Mouse (Mus musculus) layer of hippocampus, postnatal 10 days (tissue): ENCODE results near the gene Cpn1. TPM values are rescaled to one million over a fixed set of nuclear protein-coding genes. Genes with fewer than 3 reads are reported as not detected.

Experiments used
- DNase-seq, 2 experiments: peaks; one replicate each; pipeline ENCODE4 v3.0.0; 2021; ENCODE audit warnings: low spot score in 2 of 2
- total RNA-seq, 2 experiments: library from RNA; stranded (reverse); gene quantifications; 2 replicates each; pipeline ENCODE4 v1.2.3; 2021

The Cpn1 gene
- total RNA-seq, 2 experiments from 2014 or later = 0.25 to 0.30 TPM

GRCm38 (mm10) chr19:43939769-43940689, 46.3 kb downstream of the Cpn1 start, which contains the start of gene Dnmbp:
Dnmbp (minus strand) TSS chr19:43940191.
- DNase-seq = peak; percentile 83 to 89

DNA sequence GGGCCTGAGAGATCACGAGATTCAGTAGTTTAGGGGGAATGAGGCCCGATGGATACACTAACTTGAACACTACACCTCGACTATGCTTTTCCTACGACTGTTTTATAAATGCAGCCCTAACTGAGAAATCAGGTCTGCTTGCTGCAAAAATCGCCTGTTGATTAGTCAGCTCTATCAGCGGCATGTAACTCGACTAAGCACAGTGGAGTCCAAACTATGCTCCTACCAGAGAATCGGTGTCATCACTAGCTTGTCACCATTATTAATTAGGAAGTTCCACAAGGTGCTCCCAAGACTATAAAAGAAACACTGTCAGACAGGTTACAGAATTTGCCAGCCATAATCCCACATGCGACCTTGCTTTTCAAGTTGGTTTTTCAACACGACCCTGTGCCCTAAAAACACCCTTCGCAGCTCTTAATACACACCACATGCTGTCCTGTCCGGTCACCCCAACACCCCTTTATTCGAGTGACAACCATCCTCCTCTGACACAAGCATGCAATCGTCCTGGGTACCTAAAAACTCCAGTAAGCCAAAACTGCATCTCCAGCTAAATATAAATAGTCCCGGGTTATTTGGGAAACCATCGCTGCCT, 47.1 kb downstream of the Cpn1 start:
- DNase-seq = no peak

- no peak for DNase-seq
Measured at GRCm38 (mm10) chr19:43938355-43938754, 48.0 kb downstream of the Cpn1 start.

DNA sequence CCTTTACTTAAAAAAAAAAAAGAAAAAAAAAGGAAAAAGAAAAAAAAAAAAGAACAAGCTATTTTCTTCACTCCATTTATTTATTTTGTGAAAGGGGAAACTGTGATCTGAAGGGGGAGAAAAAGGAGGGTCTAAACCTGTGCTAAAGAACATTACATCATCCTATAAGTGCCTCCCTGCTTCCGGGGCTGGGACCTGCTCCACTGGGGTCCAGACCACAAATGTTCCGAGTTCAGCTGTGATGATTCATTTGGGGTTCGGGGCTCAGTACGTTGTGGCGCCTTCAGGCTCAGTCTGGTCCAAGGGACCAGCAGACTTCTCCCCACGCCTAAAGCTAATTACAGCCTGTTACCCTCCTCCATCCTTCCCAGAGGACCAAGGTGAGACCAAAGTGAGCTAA, 55.4 kb downstream of the Cpn1 start:
- no peak for DNase-seq

GRCm38 (mm10) chr19:43930366-43930765, 56.0 kb downstream of the Cpn1 start:
- DNase-seq = no peak

DNA sequence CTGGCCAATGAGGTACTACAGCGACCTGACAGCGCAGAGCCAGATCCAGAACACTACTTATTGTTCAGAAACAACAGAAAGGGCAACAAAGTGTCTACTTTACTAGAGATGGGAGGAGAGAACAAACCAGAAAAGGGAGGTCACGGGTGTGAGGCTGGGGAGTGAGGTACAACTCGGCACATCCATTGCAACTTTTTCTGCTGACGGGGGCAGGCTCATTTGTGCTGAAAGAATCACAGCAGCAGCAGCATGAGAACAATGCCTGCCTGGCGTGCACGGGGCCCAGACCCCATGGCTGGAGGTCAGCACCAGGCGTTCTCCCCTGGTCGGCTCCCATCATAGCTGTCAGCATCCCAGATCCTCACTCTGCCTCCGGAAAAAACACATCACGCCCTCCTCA, 56.5 kb downstream of the Cpn1 start:
- DNase-seq = no peak

DNA sequence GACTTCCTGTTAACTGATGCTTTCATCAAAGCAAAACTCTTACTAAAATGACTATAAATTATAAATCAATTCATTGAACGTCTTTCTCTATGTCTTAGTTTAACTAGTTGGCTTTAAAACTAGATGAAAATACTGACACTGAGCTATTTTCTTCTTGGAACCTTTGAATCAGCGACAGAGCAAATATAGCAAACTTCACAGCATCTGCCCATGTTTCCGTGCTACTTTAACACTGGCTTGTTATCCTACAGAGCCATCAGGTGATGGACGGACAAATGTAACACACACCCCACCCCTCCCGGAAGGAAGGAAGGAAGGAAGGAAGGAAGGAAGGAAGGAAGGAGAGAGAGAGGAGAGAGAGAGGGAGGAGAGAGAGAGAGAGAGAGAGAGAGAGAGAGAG, 58.4 kb downstream of the Cpn1 start:
- no peak for DNase-seq

DNA sequence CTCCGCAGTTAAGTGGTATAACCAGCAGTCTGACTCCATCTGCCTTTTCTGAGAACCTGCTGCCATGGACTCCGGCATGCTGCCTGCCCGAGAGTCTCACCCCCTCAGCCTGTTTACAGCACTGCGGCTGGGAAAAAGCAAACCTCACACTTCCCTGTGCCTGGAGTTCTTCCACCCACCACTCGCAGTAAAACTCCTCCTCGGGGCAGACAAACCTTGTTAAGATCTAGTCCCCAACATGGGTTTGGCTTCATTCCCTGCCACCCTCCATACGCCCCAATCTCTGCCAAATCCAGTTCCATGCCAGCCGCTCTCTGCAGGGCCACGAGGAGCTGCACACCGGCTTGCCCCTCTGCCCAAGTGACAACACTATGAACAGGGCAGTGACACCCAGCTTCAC, 59.3 kb downstream of the Cpn1 start:
- peak; percentile 37 to 46 for DNase-seq

DNA sequence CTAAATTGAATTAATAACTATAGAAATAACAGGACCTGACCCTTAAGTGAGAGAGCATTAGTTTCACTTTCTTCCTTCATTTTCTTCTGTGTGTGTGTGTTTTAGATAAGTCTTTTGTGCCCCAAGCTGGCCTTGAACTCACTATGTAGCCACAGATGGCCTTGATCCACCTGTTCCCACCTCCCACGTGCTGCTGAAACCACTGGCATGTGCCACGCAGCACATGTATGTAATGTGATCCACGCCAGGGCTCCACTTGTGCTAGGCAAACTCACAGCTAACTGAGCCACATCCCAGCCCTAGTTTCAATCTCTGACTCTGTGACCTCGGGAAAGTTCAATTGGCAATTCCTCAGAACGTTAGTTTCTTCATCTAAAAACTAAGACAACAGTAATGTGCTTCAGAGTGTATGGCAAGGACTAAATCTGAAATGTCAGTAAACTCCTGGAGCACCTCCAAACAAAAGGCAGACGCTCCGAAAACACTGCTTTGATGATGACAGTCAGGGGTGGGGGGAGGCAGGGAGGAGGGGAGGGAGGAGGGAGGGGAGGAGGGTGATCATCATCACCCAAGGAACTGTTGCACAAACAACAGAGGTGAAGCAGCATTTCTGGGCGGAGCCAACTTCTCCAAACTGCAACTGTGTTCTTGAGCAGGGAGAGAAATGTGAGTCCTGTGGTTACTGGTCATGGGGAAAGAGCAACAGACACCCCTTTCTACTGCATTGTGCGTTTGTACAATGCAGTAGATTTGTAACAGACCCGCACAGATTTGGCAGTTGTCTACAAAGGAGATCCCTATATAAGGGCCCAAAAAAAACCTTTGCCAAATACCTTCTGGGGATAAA, 60.0 kb downstream of the Cpn1 start:
- no peak for DNase-seq

- no peak for DNase-seq
Measured at GRCm38 (mm10) chr19:43924361-43924760, 62.0 kb downstream of the Cpn1 start.

GRCm38 (mm10) chr19:43922963-43923362, 63.4 kb downstream of the Cpn1 start:
- DNase-seq = no peak

- DNase-seq = no peak
Measured at GRCm38 (mm10) chr19:43921410-43921809, 64.9 kb downstream of the Cpn1 start.

DNA sequence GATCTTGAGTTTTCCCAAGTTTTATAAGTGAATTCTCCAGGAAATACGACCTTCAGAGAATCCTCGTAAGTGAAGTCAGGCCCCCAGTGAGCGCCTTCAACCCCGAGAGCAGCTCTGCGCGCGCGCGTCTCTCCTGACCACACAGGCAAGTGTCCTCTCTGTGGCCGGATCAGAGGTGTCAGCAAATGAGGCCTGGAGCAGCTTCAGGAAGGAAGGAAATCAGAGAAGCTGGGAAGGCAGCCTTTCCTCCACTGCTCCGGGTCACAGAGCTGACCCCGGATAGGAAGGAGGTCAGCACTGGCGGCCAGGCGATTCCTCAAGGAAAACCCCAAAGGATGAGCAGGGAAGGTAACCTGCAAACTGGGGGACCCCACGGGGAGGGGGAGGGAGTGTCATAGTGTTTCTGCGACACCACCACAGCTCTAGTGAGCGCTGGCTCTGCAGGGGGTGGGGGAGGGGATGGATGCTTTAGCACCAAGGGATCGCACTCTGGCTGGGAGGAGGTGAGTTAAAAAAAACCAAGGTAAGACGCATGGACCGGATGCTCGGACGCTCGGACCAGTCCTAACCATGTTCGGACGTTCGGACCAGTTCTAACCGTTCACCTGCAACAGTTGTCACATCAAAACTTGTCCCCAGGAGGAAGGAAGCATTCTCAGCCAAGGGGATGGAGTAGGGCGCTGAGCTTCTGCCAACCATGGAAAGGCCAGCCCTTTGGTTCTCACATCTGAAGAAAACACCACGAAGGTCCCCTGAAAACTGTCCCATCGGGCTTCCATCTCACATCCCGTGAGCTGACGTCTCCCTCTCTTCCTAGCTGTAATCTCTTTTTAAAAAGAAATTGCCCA, 65.7 kb downstream of the Cpn1 start:
- no peak for DNase-seq

GRCm38 (mm10) chr19:43919841-43920240, 66.5 kb downstream of the Cpn1 start:
- DNase-seq = no peak

GRCm38 (mm10) chr19:43918834-43919233, 67.5 kb downstream of the Cpn1 start:
- DNase-seq = no peak

DNA sequence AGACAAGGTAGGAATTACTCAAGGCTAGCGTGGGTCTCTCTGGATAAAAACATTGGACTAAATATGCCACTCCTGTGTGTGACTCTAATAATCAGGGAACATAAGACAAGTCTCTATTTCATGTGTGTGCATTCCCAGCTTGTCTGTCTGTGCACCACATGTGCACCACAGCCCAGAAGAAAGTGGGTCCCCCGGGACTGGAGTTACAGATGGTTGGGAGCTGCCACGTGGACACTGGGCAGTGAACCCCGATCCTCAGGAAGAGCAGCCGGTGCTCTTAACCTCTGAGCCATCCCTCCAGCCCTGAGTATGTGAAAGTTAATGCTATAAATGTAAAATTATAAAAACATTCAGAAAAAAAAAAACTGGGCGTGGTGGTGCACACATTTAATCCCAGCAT, 68.6 kb downstream of the Cpn1 start:
- DNase-seq = no peak

DNA sequence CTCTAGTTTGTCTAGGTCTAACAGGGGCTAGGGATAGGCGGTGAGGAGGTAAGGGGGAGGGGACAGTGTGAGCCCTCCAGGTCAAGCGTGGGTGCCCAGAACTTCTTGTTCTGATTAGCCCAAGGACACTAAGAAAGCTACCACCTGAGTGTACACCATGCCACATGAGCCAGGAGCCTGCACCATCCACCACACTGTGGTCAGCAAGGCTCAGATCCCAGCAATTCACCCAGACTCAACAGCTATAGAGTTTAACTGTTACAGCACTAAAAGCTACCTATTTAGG, 69.0 kb downstream of the Cpn1 start:
- no peak for DNase-seq

DNA sequence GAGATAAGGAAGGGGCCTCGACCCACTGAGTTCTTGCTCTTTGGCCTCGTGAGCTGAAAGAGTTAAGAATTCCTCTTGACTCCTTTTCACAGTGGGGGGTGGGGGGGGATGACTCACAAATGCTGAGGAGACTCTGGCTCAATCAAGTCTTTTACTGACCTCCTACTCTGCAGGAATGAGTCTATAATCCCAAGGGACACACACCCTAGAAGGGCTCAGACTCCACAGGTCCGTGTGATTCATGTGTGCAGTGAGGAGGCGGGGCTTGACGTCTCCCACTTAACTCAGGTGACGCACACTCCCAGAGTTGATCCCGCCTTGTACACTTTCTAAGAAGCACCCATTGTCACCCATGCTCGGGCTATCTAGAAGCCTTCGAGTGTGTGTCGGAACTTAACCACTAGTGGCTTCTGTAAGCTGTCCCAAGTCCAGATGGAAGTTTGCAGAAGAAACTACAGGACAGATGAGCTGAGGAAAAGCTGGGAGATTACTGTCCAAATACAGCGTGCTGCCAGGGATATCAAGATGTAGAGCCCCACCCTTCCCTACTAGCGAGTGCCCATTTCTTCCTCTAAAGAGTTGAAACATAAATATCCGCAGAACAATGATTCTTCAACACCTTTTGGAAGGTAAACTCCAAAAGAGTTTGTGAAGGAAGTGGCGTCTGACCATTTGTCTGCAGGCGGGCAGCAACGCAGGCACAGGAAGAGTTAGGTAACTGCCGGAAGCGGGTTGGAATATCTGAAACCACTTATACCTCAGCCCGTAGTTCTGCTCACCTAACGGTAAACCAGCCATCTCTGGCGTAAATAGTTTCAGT, 69.6 kb downstream of the Cpn1 start:
- no peak for DNase-seq

DNA sequence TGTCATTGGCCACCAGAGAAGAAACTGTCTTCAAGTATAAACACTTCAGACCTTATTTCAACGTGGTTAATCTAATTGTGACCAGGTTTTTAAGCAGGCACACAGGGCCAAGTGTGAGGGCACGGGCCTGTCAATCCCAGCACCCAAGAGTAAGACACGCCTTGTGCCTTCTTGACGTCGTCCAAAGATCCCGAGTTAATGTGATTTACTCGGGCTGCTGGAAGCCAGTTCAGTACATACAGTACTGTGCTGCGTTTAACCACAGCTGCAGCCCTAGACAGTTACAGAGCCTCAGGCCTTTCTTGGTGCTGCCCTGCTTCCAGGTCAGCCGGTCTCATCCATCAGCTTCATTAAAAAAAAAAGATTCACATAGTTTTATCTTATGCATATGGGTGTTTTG, 70.9 kb downstream of the Cpn1 start:
- DNase-seq = no peak

GRCm38 (mm10) chr19:43914986-43915385, 71.4 kb downstream of the Cpn1 start:
- no peak for DNase-seq
